Mouse (Mus musculus) frontal cortex, adult 2 months (tissue): ENCODE measurements around the gene Ncs1. TPM values are rescaled to one million over a fixed set of nuclear protein-coding genes. Genes with fewer than 3 reads are reported as not detected.

Experiments used
- DNase-seq, 2 experiments: peaks; one replicate each; pipeline ENCODE4 v3.0.0; 2022; ENCODE audit warnings: low spot score in 1 of 2; ENCODE audit errors: extremely low spot score in 1 of 2
- polyA plus RNA-seq: library from polyadenylated mRNA; depleted of rRNA; stranded (reverse); fragments of >200 nt; gene quantifications from 2 replicates; pipeline ENCODE4 v1.2.3, GENCODE M21; 2012

Ncs1 gene
- polyA plus RNA-seq, 1 experiment = 159 TPM

GRCm38 (mm10) chr2:31241639-31242038, 4.0 kb upstream of the Ncs1 start:
- no peak for DNase-seq

GRCm38 (mm10) chr2:31244216-31244615, 1.4 kb upstream of the Ncs1 start:
- DNase-seq = no peak

- no peak for DNase-seq
Observed at GRCm38 (mm10) chr2:31245051-31245450, 572 bp upstream of the Ncs1 start.

GRCm38 (mm10) chr2:31246251-31246971, 788 bp downstream of the Ncs1 start:
- peak in 1 of 2 experiments; percentile 71 for DNase-seq

GRCm38 (mm10) chr2:31248856-31249255, 3.2 kb downstream of the Ncs1 start:
- DNase-seq = no peak

GRCm38 (mm10) chr2:31252167-31252566, 6.5 kb downstream of the Ncs1 start:
- DNase-seq = no peak

GRCm38 (mm10) chr2:31253463-31253862, 7.8 kb downstream of the Ncs1 start:
- DNase-seq = no peak

GRCm38 (mm10) chr2:31254806-31255205, 9.2 kb downstream of the Ncs1 start:
- DNase-seq = no peak

- peak in 1 of 2 experiments; percentile 81 for DNase-seq
Observed at GRCm38 (mm10) chr2:31255952-31256938, 10.6 kb downstream of the Ncs1 start.

GRCm38 (mm10) chr2:31257096-31257495, 11.5 kb downstream of the Ncs1 start:
- peak; percentile 69 to 85 for DNase-seq

- peak; percentile 81 to 83 for DNase-seq
Observed at GRCm38 (mm10) chr2:31258609-31259366, 13.2 kb downstream of the Ncs1 start.

GRCm38 (mm10) chr2:31259367-31259920, 13.8 kb downstream of the Ncs1 start:
- no peak for DNase-seq

- DNase-seq = no peak
Observed at GRCm38 (mm10) chr2:31260549-31260948, 14.9 kb downstream of the Ncs1 start.

- peak in 1 of 2 experiments; percentile 52 for DNase-seq
Observed at GRCm38 (mm10) chr2:31263039-31263461, 17.4 kb downstream of the Ncs1 start.

GRCm38 (mm10) chr2:31263746-31264378, 18.2 kb downstream of the Ncs1 start:
- DNase-seq = peak in 1 of 2 experiments; percentile 88

GRCm38 (mm10) chr2:31267447-31267846, 21.8 kb downstream of the Ncs1 start:
- no peak for DNase-seq

- no peak for DNase-seq
Observed at GRCm38 (mm10) chr2:31268631-31269030, 23.0 kb downstream of the Ncs1 start.

- DNase-seq = no peak
Observed at GRCm38 (mm10) chr2:31269188-31269587, 23.6 kb downstream of the Ncs1 start.

- DNase-seq = no peak
Observed at GRCm38 (mm10) chr2:31269847-31270246, 24.2 kb downstream of the Ncs1 start.

GRCm38 (mm10) chr2:31270470-31270869, 24.8 kb downstream of the Ncs1 start:
- no peak for DNase-seq
